Mouse (Mus musculus): Measurements from ENCODE around the gene Zfp213.

- TF ChIP-seq POLR2A (IDR thresholded peaks at IDR 0.05; ENCODE audit: borderline replicate concordance, control insufficient read depth, low read depth, low read length) (no peak), CTCF (IDR thresholded peaks at IDR 0.05; ENCODE audit: control insufficient read depth, insufficient read depth, low read length) (no peak)
These were observed 16.2 kb downstream of the Zfp213 start for GRCm38 (mm10) chr17:23547681-23548443.
